Mouse (Mus musculus) thymus, adult 2 months (tissue): ENCODE measurements at regions not wholly inside any gene's neighbourhood (a gene's known extent, or its start where the extent isn't known, plus 50 kb on each side); places are given as distances from the start of the nearest gene placed in this dataset.

Experiments
- CTCF ChIP-seq: fragments of 200-500 bp; IDR thresholded peaks from 2 replicates; pipeline ENCODE4 v1.5.1; 2012; ENCODE audit warnings: mild to moderate bottlenecking, control low read depth, low read length, moderate library complexity, borderline replicate concordance; ENCODE audit not compliant: control insufficient read depth, poor library complexity, insufficient read depth; ENCODE audit errors: extremely low read depth
- POLR2A ChIP-seq: fragments of 200-500 bp; IDR thresholded peaks from 2 replicates; pipeline ENCODE4 v1.6.1; 2012; ENCODE audit warnings: mild to moderate bottlenecking, low read length, control low read depth, moderate library complexity; ENCODE audit not compliant: control insufficient read depth, poor library complexity, insufficient read depth; ENCODE audit errors: extremely low read depth

DNA sequence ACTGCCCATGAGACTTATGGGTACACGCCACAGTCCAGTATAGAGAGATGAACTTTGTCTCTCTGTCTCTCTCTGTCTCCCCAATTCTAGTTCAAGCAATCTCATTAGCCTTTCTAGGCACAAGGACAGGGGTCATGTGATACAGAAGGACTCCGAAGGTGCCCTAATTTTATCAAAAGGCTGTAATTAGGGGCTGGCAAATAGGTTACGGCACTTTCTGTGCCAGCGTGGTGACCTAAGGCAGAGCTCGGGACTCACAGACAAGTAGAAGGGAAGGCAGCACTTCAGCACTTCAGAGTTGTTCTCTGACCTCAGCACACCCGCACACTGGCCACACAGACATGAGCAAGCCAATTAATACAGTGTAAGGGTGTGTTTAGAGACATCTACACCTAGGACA lies 119.2 kb upstream of the Haao start:
- TF ChIP-seq CTCF (no peak), POLR2A (no peak)
